ENCODE assay signal across 8 mouse cellular contexts in the genomic region with DNA sequence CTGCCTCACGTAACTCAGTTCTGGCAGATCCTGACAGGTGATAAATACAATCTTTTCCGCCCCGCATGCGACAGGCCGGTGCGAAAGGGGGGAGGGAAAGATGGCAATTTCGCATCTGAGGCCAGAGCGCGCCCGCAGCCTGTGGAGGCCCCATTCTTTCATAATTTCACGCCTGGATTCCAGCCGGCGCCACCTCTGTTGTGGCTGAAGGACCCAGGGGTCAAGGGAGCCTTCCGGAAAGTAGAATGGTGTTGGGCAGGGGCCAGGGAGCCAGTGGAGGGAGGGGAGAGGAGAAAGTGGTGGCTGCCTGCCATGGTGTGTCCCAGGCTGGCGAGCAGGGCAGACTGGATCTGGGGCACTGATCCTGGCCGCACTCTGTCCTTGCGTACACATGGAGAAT.
DNase-seq lines count a peak whose midpoint lies in the region; ATAC-seq lines count a peak whose summit lies in the region.

No protein-coding gene starts in this region.

- peak; percentile 78 for ATAC-seq in hindbrain, embryonic 15.5 days (ENCODE audit: low FRiP score, low read depth)
- no peak for ATAC-seq in granulocyte monocyte progenitor cell, adult 5-6 weeks (replicated peaks; ENCODE audit: poor library complexity, severe bottlenecking)

- peaks cover 24% of the 10 kb centered on the region for H3K27me3 ChIP-seq in embryonic facial prominence, embryonic 10.5 days (replicated peaks; ENCODE audit: low read depth, poor library complexity, severe bottlenecking)
- H3K27me3 ChIP-seq in hindbrain, embryonic 15.5 days: peaks cover 12% of the 10 kb centered on the region

- peak overlapping the region; percentile 37; the same call in 1 of the 2 replicates for H3K27ac ChIP-seq in embryonic facial prominence, embryonic 10.5 days (replicated peaks)
- H3K27ac ChIP-seq in hindbrain, embryonic 15.5 days (replicated peaks): 0 out of 2 replicates have a peak overlapping the region, but pooled peaks have one; percentile 11

- peak; percentile 11 for DNase-seq in layer of hippocampus, adult 11-12 months (ENCODE audit: low spot score)
- DNase-seq in layer of hippocampus, adult 18-20 months (ENCODE audit: low spot score in 2 of 2): no peak
- DNase-seq in embryonic facial prominence, embryonic 10.5 days (ENCODE audit: low spot score): peak; percentile 57
- DNase-seq in lung, postnatal 10 days: peak; percentile 62
- peak; percentile 8 for DNase-seq in retina, adult 2 months (ENCODE audit: low read depth, low spot score)
- no peak for DNase-seq in MN1 (ENCODE audit: low spot score)

- H3K4me3 ChIP-seq in embryonic facial prominence, embryonic 10.5 days: 0 out of 2 replicates have a peak overlapping the region, but pooled peaks have one; percentile 26
- 0 out of 2 replicates have a peak overlapping the region, but pooled peaks have one; percentile 2 for H3K4me3 ChIP-seq in hindbrain, embryonic 15.5 days

- peaks cover 21% of the 10 kb centered on the region for H3K4me1 ChIP-seq in embryonic facial prominence, embryonic 10.5 days
- H3K4me1 ChIP-seq in hindbrain, embryonic 15.5 days (replicated peaks): peaks cover 19% of the 10 kb centered on the region

- no peaks in the 10 kb centered on the region for H3K9me3 ChIP-seq in embryonic facial prominence, embryonic 10.5 days
- H3K9me3 ChIP-seq in hindbrain, embryonic 15.5 days: no peaks in the 10 kb centered on the region

- 42% methylated on average over 17 of the region's 17 CpGs for WGBS in embryonic facial prominence, embryonic 10.5 days
- 8% methylated on average over 17 of the region's 17 CpGs for WGBS in hindbrain, embryonic 15.5 days

- H3K36me3 ChIP-seq in embryonic facial prominence, embryonic 10.5 days (replicated peaks): no peaks in the 10 kb centered on the region
- no peaks in the 10 kb centered on the region for H3K36me3 ChIP-seq in hindbrain, embryonic 15.5 days

- peak overlapping the region; percentile 43 for H3K4me2 ChIP-seq in hindbrain, embryonic 15.5 days

- no peak overlapping the region for H3K9ac ChIP-seq in hindbrain, embryonic 15.5 days

Comparison
In these comparisons a context has a peak if more than half of its experiments do, and no peak if none do; other contexts are left out.
1. DNase-seq: peak in layer of hippocampus, adult 11-12 months (single experiment), embryonic facial prominence, embryonic 10.5 days (single experiment), lung, postnatal 10 days (single experiment) and retina, adult 2 months (single experiment); none in layer of hippocampus, adult 18-20 months (0 of 2) and MN1 (single experiment).